Mouse (Mus musculus): ENCODE results near the gene Nog.
A peak's percentile ranks its signal among the peaks of the same experiment; 100 is the strongest.

- TF ChIP-seq CTCF (IDR thresholded peaks at IDR 0.05; ENCODE audit: low read depth) (no peak), EP300 (IDR thresholded peaks at IDR 0.05; ENCODE audit: low read depth) (peak; percentile 53; the same call in 1 of the 2 replicates)
Measured at GRCm38 (mm10) chr11:89321775-89322174, 19.6 kb upstream of the Nog start.
